Mouse (Mus musculus): ENCODE data around the gene Smim14.

The Smim14 gene

GRCm38 (mm10) chr5:65536751-65537419 is at the start of gene Smim14, which contains the start of gene Ube2k:
Gene Smim14 (minus strand): TSS chr5:65537184.
Gene Ube2k (plus strand): TSS chr5:65537233.
- CTCF ChIA-PET, result interaction anchor here (0.6 to 4.5 kb wide), 9 partner anchors 10 to 102 kb away, joined by 3 to 30 read pairs (median 6); partner anchors contain the start of gene Ugdh (in 1 of the 4)
- POLR2A ChIA-PET, result interaction anchor here (0.6 to 6.8 kb wide), 59 partner anchors 9 to 227 kb away, joined by 3 to 119 read pairs (median 4); partner anchors contain the start of genes Gm43552 (in 3 of the 4), Lias (in 3 of the 4), Rpl9 (in 3 of the 4) and Rfc1 (in 2 of the 4)

DNA sequence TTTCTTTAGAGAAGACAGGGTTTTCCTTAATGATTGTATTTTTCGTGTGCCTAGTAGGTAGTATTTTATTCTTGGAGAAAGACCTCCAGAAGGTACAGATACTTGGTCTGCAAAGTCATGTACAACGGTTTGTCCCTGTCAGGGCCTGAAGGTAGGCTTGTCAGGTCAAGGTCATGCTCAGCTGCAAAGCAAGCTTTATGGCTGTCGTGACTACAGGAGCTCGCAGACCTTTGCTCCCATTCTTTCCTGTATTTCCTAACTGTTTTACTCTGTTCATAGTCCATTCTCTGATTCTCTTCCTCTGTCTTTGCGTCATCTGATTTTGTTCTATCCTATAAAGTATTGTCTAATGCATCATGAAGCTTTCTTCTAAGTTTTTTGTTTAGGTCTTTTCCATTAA is 49.3 kb upstream of the Smim14 start:
- ChIA-PET POLR2A (interaction anchor here in 3 of 4 experiments (0.6 to 3.6 kb wide), 11 partner anchors 10 to 88 kb away, joined by 3 to 18 read pairs (median 4); no protein-coding TSS in a partner anchor), CTCF (interaction anchor here in 1 of 4 experiments (0.6 kb wide), 1 partner anchor 25 kb away, joined by 7 read pairs; no protein-coding TSS in a partner anchor)

DNA sequence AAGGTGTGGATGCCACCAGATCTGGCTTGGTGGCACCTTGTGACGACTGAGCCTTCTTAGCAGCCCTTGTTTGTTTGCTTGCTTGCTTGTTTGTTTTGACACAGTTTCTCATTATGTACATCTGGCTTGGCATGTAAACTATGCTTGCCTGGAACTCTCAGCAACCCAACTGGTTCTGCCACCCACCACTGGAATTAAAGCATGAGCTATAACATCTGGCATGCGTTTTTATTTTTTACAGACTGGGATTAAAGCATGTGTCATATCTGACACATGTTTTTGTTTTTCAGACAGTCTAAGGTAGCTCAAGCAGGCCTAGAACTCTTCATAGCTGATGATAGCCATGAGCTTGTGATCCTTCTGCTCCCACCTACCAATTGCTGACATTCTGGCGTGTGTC is 41.6 kb upstream of the Smim14 start:
- ChIA-PET CTCF (interaction anchor here in 3 of 4 experiments (0.6 to 0.7 kb wide), 4 partner anchors 9 to 64 kb away, joined by 3 to 9 read pairs (median 6); no protein-coding TSS in a partner anchor), POLR2A (interaction anchor here (0.7 to 2.4 kb wide), 10 partner anchors 8 to 230 kb away, joined by 3 to 11 read pairs (median 4); partner anchors contain the start of genes Klb (in 1 of the 4), Lias (in 1 of the 4) and Rpl9 (in 1 of the 4))

GRCm38 (mm10) chr5:65575896-65576295 is 38.9 kb upstream of the Smim14 start:
- ChIA-PET CTCF (interaction anchor here in 2 of 4 experiments (0.6 kb wide), 3 partner anchors 97 to 263 kb away, joined by 3 to 10 read pairs (median 5); no protein-coding TSS in a partner anchor), POLR2A (interaction anchor here in 2 of 4 experiments (0.6 to 2.7 kb wide), 15 partner anchors 10 to 184 kb away, joined by 3 to 12 read pairs (median 4); partner anchors contain the start of genes Lias (in 1 of the 2) and Rpl9 (in 1 of the 2))

GRCm38 (mm10) chr5:65574876-65575275 is 37.9 kb upstream of the Smim14 start:
- ChIA-PET CTCF (interaction anchor here in 1 of 4 experiments (0.7 kb wide), 1 partner anchor 446 kb away, joined by 6 read pairs; no protein-coding TSS in a partner anchor), POLR2A (interaction anchor here in 3 of 4 experiments (0.6 to 2.7 kb wide), 14 partner anchors 8 to 102 kb away, joined by 3 to 12 read pairs (median 4); no protein-coding TSS in a partner anchor)

GRCm38 (mm10) chr5:65565486-65565885 is 28.5 kb upstream of the Smim14 start:
- CTCF ChIA-PET, result no interaction called here

DNA sequence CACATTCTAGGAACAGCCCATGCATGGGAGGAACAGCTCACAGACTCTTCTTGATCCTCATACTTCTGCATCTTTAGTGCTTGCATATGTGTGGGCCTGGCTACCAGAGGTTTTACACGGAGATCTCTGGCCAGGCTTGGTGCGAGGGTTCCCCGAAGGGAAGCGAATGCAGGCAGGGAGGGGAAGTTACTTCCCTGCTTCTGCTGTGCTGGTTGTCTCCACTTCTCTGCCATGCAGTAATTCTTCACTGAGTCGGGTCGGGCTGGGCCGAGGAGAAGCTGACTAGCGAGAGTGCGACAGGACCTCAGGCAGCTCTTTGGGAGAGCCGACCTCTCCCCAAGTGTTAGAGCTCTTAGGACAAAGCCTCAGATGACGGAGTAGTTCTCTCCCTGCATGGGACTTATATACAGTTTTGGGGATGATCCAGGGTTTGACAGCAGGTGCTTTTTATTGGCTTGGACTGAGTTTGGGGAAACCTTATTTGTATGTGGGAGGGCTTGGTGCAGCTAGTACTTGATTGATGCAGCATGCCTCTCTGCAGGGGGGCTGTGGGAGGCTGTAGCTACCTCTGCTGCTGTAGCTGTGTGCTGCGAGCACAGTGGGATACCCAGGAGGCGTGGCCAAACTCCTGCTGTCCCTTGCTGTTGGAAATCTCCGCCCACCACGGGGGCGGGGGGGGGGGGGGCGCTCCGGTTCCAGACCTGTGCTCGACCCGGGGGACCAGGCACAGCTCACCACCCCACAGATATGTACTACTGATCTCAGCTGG is 24.3 kb upstream of the Smim14 start:
- POLR2A ChIA-PET, result interaction anchor here (0.5 to 6.8 kb wide), 43 partner anchors 9 to 579 kb away, joined by 3 to 72 read pairs (median 4); partner anchors contain the start of genes Lias (in 1 of the 4), Rpl9 (in 1 of the 4), Smim14 (in 1 of the 4) and Ube2k (in 1 of the 4)
- CTCF ChIA-PET, result interaction anchor here (0.6 to 1.5 kb wide), 10 partner anchors 15 to 459 kb away, joined by 3 to 7 read pairs (median 3); no protein-coding TSS in a partner anchor

More at GRCm38 (mm10) chr5:65565486-65565885, 28.5 kb upstream of the Smim14 start:
- POLR2A ChIA-PET, result interaction anchor here in 2 of 4 experiments (1.0 to 1.9 kb wide), 5 partner anchors 14 to 29 kb away, joined by 3 to 11 read pairs (median 3); partner anchors contain the start of genes Smim14 (in 1 of the 2) and Ube2k (in 1 of the 2)

- CTCF ChIA-PET, result no interaction called here
- POLR2A ChIA-PET, result interaction anchor here in 3 of 4 experiments (0.5 to 6.8 kb wide), 5 partner anchors 10 to 31 kb away, joined by 3 to 72 read pairs (median 7); partner anchors contain the start of genes Smim14 (in 2 of the 3) and Ube2k (in 2 of the 3)
Observed at GRCm38 (mm10) chr5:65557109-65557508, 20.1 kb upstream of the Smim14 start.

DNA sequence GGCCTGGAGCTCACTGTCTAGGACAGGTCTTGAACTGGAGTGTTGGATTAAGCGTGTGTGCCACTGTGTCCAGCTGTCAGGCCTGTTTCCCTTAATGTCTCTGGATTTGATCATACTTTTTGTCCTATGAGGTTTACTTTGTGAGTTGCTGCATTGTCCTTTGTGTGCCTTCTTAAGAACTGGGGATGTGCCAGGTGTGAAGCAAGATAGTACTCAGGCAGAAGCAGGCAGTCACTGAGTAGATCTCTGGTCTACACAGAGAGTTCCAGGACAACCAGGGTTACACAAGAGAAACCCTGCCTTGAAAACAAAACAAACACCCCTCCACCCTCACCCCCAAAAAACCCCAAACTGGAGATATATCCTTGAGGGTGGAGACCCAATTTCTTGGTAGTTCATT is 12.7 kb upstream of the Smim14 start:
- POLR2A ChIA-PET, result interaction anchor here in 2 of 4 experiments (0.5 to 11.9 kb wide), 9 partner anchors 10 to 179 kb away, joined by 3 to 72 read pairs (median 4); partner anchors contain the start of genes Lias (in 1 of the 2), Rpl9 (in 1 of the 2), Smim14 (in 1 of the 2) and Ube2k (in 1 of the 2)
- CTCF ChIA-PET, result no interaction called here

- CTCF ChIA-PET, result no interaction called here
Observed at GRCm38 (mm10) chr5:65544616-65545015, 7.6 kb upstream of the Smim14 start.

GRCm38 (mm10) chr5:65543491-65543890 is 6.5 kb upstream of the Smim14 start:
- ChIA-PET POLR2A (interaction anchor here in 1 of 4 experiments (2.3 to 11.9 kb wide), 2 partner anchors 16 to 17 kb away, joined by 13 to 72 read pairs; no protein-coding TSS in a partner anchor), CTCF (no interaction called here)

More at GRCm38 (mm10) chr5:65544616-65545015, 7.6 kb upstream of the Smim14 start:
- POLR2A ChIA-PET, result interaction anchor here in 2 of 4 experiments (0.6 to 11.9 kb wide), 7 partner anchors 10 to 782 kb away, joined by 3 to 72 read pairs (median 3); partner anchors contain the start of genes Lias (in 1 of the 2), Rpl9 (in 1 of the 2) and Ugdh (in 1 of the 2)

DNA sequence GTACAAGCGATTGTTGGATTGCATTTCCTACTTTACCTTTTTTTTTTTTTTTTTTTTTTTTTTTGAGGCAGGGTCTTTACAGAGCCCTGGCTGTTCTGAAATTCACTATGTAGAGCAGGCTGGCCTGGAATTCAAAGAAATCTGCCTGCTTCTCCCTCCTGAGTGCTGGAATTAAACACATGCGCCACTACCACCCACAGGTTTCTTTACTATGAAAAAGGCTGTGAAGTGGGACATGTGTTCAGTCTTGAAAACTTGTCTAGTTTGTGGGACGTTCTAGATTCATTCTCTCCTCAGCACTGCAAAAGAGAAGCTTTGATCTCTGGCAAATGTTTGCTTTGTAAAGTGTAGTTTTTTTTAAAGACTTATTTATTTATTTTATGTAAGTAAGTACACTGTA is 4.9 kb upstream of the Smim14 start:
- POLR2A ChIA-PET, result interaction anchor here (0.6 to 11.9 kb wide), 20 partner anchors 9 to 1049 kb away, joined by 3 to 72 read pairs (median 3); partner anchors contain the start of genes Lias (in 1 of the 4), Pds5a (in 1 of the 4) and Rpl9 (in 1 of the 4)
- CTCF ChIA-PET, result interaction anchor here in 2 of 4 experiments (1.3 to 1.4 kb wide), 2 partner anchors 16 kb away, joined by 3 to 5 read pairs; no protein-coding TSS in a partner anchor

DNA sequence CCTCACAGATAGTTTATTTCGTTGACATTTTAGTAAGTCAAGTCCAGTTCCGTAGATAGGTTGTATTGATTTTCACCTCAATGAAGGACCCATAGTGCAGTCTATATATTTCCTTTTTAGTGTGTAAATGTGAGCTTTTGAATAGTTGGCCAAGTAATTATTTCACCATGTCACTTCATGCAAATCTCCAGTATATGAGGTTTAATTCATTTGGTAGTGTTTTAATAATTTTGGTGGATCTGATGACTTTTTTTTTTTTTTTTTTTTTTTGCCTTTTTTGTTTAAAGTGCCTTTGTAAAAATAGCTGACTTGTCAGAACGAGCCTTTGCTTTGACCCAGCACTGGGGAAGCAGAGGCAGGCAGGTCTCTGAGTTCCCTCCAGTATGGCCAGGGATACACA is 2.8 kb upstream of the Smim14 start:
- ChIA-PET CTCF (interaction anchor here in 2 of 4 experiments (0.6 to 1.0 kb wide), 4 partner anchors 9 to 1375 kb away, joined by 3 to 5 read pairs (median 4); no protein-coding TSS in a partner anchor), POLR2A (interaction anchor here (0.6 to 6.8 kb wide), 34 partner anchors 9 to 1299 kb away, joined by 3 to 119 read pairs (median 3); partner anchors contain the start of genes Lias (in 2 of the 4), Rpl9 (in 2 of the 4), Gm43552 (in 1 of the 4) and N4bp2 (in 1 of the 4))

GRCm38 (mm10) chr5:65538829-65539228 is 1.8 kb upstream of the Smim14 start:
- CTCF ChIA-PET, result no interaction called here
- POLR2A ChIA-PET, result interaction anchor here in 3 of 4 experiments (0.8 to 6.8 kb wide), 9 partner anchors 8 to 161 kb away, joined by 3 to 119 read pairs (median 25); partner anchors contain the start of genes Lias (in 1 of the 3) and Rpl9 (in 1 of the 3)

- POLR2A ChIA-PET, result interaction anchor here (0.5 to 6.8 kb wide), 20 partner anchors 8 to 202 kb away, joined by 3 to 119 read pairs (median 8); partner anchors contain the start of genes Lias (in 3 of the 4) and Rpl9 (in 3 of the 4)
- CTCF ChIA-PET, result interaction anchor here in 1 of 4 experiments (0.5 to 4.5 kb wide), 2 partner anchors 12 to 182 kb away, joined by 3 to 30 read pairs; no protein-coding TSS in a partner anchor
Observed at GRCm38 (mm10) chr5:65538121-65538520, 1.1 kb upstream of the Smim14 start.

GRCm38 (mm10) chr5:65537420-65538071 is 562 bp upstream of the Smim14 start:
- ChIA-PET POLR2A (interaction anchor here (0.6 to 6.8 kb wide), 37 partner anchors 9 to 295 kb away, joined by 3 to 119 read pairs (median 6); partner anchors contain the start of genes Lias (in 3 of the 4), Rpl9 (in 3 of the 4), Gm43552 (in 1 of the 4) and Ugdh (in 1 of the 4)), CTCF (interaction anchor here in 2 of 4 experiments (1.1 to 4.5 kb wide), 3 partner anchors 9 to 12 kb away, joined by 3 to 30 read pairs (median 16); no protein-coding TSS in a partner anchor)
